Mouse (Mus musculus): ENCODE results near the gene F12.

- TF ChIP-seq EP300 (IDR thresholded peaks at IDR 0.05; ENCODE audit: low read length) = no peak
- TF ChIP-seq CTCF (conservative IDR thresholded peaks at IDR 0.05 in 1 of 2, IDR thresholded peaks at IDR 0.05 in 1 of 2; ENCODE audit: low read depth in 2 of 2, low read length in 2 of 2) = no peak
- no peak for TF ChIP-seq POLR2A (IDR thresholded peaks at IDR 0.05; ENCODE audit: low read depth, low read length)
- no peak for TF ChIP-seq GABPA (IDR thresholded peaks at IDR 0.05; ENCODE audit: insufficient replicate concordance, low read depth, low read length)
- no peak for TF ChIP-seq ZNF384 (IDR thresholded peaks at IDR 0.05; ENCODE audit: low read depth, low read length)
- TF ChIP-seq MAX (IDR thresholded peaks at IDR 0.05; ENCODE audit: low read length) = no peak
- TF ChIP-seq KAT2A (IDR thresholded peaks at IDR 0.05; ENCODE audit: insufficient replicate concordance, low read length) = no peak
- TF ChIP-seq RAD21 (IDR thresholded peaks at IDR 0.05; ENCODE audit: low read depth, low read length) = no peak
- TF ChIP-seq UBTF (IDR thresholded peaks at IDR 0.05; ENCODE audit: low read depth, low read length) = no peak
- no peak for TF ChIP-seq MXI1 (IDR thresholded peaks at IDR 0.05; ENCODE audit: low read depth, low read length)
These were observed 54.9 kb downstream of the F12 start for GRCm38 (mm10) chr13:55371740-55372139.

Data from CH12.LX (cell line).